Comparison of ENCODE assay signal across 8 mouse cellular contexts in the genomic region with DNA sequence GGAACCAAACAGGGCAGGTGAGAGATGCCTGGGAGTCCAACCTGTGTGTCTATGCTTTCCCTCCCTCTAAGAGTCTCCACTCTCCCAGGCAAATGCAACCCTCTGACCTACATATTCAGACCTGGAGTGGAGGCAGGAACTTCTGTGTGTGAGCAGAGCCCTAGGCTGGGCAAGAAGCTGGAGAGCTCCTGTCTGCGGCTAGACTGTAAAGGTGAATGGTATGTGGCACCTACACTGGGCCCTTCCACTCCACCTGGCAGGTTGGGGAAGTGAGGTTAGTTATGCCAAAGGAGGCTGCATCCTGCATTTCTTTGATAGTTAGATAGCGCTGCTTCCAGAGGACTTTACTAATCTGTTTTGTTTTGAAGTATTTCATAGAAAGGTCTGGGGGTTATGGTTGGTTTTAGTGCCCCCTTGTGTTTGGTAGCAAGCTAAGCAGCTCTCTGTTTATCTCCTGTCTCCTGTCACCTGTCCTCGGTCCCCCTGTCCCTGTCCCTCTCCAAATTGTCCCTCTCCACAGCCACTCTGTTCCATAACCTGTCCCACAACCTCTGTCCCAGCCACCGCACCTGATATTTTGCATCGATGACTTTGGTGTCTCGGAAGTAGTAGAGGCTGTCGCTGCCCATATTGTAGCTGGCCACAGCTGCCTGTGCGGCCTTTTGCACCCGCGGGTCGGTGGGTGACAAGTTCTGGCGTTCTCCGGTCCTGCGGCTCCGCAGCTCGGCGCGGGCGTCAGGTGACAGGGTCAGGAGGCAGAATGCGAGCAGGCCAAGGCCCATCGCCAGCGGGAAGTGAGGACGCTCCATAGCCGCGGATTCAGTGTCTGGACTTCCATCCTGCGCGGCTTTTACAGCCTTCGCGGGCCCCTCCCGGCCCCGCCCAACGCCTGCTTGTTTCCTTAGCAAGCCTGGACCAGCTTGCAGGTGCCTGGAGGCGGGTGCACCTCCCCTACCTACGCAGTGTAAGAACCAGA. TPM values are rescaled to one million over a fixed set of nuclear protein-coding genes. Genes with fewer than 3 reads are reported as not detected.
DNase-seq lines count a peak whose midpoint lies in the region; ATAC-seq and TF ChIP-seq lines count a peak whose summit lies in the region.

No protein-coding gene starts in this region.

- peak overlapping the region; percentile 76 for H3K27ac ChIP-seq in layer of hippocampus, adult 2 months
- no peak overlapping the region for H3K27ac ChIP-seq in embryonic facial prominence, embryonic 11.5 days (replicated peaks; ENCODE audit: low read depth, low read length)
- no peak overlapping the region for H3K27ac ChIP-seq in heart, embryonic 15.5 days

- TF ChIP-seq CTCF in layer of hippocampus, adult 2 months (conservative IDR thresholded peaks at IDR 0.05), result peak; percentile 83

- WGBS in embryonic facial prominence, embryonic 11.5 days, result 8% methylated on average over 34 of the region's 34 CpGs
- WGBS in heart, embryonic 15.5 days, result 5% methylated on average over 34 of the region's 34 CpGs

- no peaks in the 10 kb centered on the region for H3K4me1 ChIP-seq in embryonic facial prominence, embryonic 11.5 days (ENCODE audit: control insufficient read depth, insufficient read depth, low read length)
- peaks cover 10% of the 10 kb centered on the region; the same call in 1 of the 2 replicates for H3K4me1 ChIP-seq in heart, embryonic 15.5 days (replicated peaks)
- H3K4me1 ChIP-seq in megakaryocyte, embryonic 14.5 days, result peaks cover 22% of the 10 kb centered on the region

- H3K9me3 ChIP-seq in embryonic facial prominence, embryonic 11.5 days (replicated peaks; ENCODE audit: control insufficient read depth, low read length), result no peaks in the 10 kb centered on the region
- H3K9me3 ChIP-seq in heart, embryonic 15.5 days (replicated peaks), result no peaks in the 10 kb centered on the region
- no peaks in the 10 kb centered on the region for H3K9me3 ChIP-seq in megakaryocyte, embryonic 14.5 days

- peak overlapping the region; percentile 57 for H3K4me3 ChIP-seq in layer of hippocampus, adult 2 months
- H3K4me3 ChIP-seq in embryonic facial prominence, embryonic 11.5 days (ENCODE audit: low read depth, low read length), result peak overlapping the region; percentile 26
- peak overlapping the region; percentile 49 for H3K4me3 ChIP-seq in heart, embryonic 15.5 days
- peak overlapping the region; percentile 92 for H3K4me3 ChIP-seq in megakaryocyte, embryonic 14.5 days (replicated peaks)

- peak overlapping the region; percentile 67 for H3K4me2 ChIP-seq in embryonic facial prominence, embryonic 11.5 days (ENCODE audit: low read depth, low read length)
- peak overlapping the region; percentile 90 for H3K4me2 ChIP-seq in heart, embryonic 15.5 days

- no peaks in the 10 kb centered on the region for H3K27me3 ChIP-seq in embryonic facial prominence, embryonic 11.5 days (ENCODE audit: control insufficient read depth, insufficient read depth, low read length)
- H3K27me3 ChIP-seq in heart, embryonic 15.5 days, result 0 out of 2 replicates have a peak, but pooled peaks cover 3% of the 10 kb centered on the region
- peaks cover 65% of the 10 kb centered on the region for H3K27me3 ChIP-seq in megakaryocyte, embryonic 14.5 days (replicated peaks)

- no peak for ATAC-seq in embryonic facial prominence, embryonic 11.5 days (replicated peaks; ENCODE audit: insufficient number of reproducible peaks, low FRiP score, low TSS enrichment, low read depth)
- no peak for ATAC-seq in heart, embryonic 15.5 days (replicated peaks; ENCODE audit: insufficient number of reproducible peaks, insufficient read depth, low FRiP score, low read depth)

- H3K9ac ChIP-seq in embryonic facial prominence, embryonic 11.5 days (replicated peaks; ENCODE audit: low read length), result peak overlapping the region; percentile 50
- H3K9ac ChIP-seq in heart, embryonic 15.5 days, result peak overlapping the region; percentile 41

- H3K36me3 ChIP-seq in embryonic facial prominence, embryonic 11.5 days (replicated peaks; ENCODE audit: control insufficient read depth, insufficient read depth, low read depth, low read length), result no peaks in the 10 kb centered on the region
- H3K36me3 ChIP-seq in heart, embryonic 15.5 days, result no peaks in the 10 kb centered on the region
- no peaks in the 10 kb centered on the region for H3K36me3 ChIP-seq in megakaryocyte, embryonic 14.5 days (replicated peaks; ENCODE audit: low read length)

- no peak for DNase-seq in layer of hippocampus, adult 2 months (ENCODE audit: low spot score in 2 of 2)
- no peak for DNase-seq in layer of hippocampus, adult 8-10 months (ENCODE audit: low spot score in 2 of 2)
- DNase-seq in T-cell, adult 2 months (ENCODE audit: low spot score), result peak; percentile 31
- DNase-seq in embryonic facial prominence, embryonic 11.5 days (ENCODE audit: low spot score), result peak; percentile 60
- DNase-seq in kidney, postnatal 25 days, result peak; percentile 10 to 64
- peak; percentile 18 for DNase-seq in right cerebral cortex, postnatal 4 days

RNA-seq across cellular contexts. Expression of gene Cst6, which starts 0.6 kb away (rescaled TPM):
- total RNA-seq in layer of hippocampus, adult 2 months (2021), result 1 to 10 TPM; 4.6 to 5.9 TPM
- 10 to 100 TPM; 10.8 to 18.1 (median 12.5) TPM for total RNA-seq in layer of hippocampus, adult 8-10 months (2022)
- polyA plus RNA-seq in embryonic facial prominence, embryonic 11.5 days (2014; fragmentation: Nextera tagmentation; extraction: Ambion mirVana), result 0.69 and 1.3 TPM in 2 replicates
- polyA plus RNA-seq in heart, embryonic 15.5 days (2015; fragmentation: Nextera tagmentation; extraction: Ambion mirVana), result 0.87 and 1.4 TPM in 2 replicates
- polyA plus RNA-seq in megakaryocyte, embryonic 14.5 days (2012; ENCODE audit: insufficient read depth, low replicate concordance), result 0.54 and 9.2 TPM in 2 replicates

RNA-seq across cellular contexts. Expression of gene Catsper1, which starts 13.3 kb away (rescaled TPM):
- not detected for total RNA-seq in layer of hippocampus, adult 2 months (2021)
- total RNA-seq in layer of hippocampus, adult 8-10 months (2022), result not detected
- not detected in 2 replicates for polyA plus RNA-seq in embryonic facial prominence, embryonic 11.5 days (2014; fragmentation: Nextera tagmentation; extraction: Ambion mirVana)
- not detected in 2 replicates for polyA plus RNA-seq in heart, embryonic 15.5 days (2015; fragmentation: Nextera tagmentation; extraction: Ambion mirVana)
- not detected in 2 replicates for polyA plus RNA-seq in megakaryocyte, embryonic 14.5 days (2012; ENCODE audit: insufficient read depth, low replicate concordance)

RNA-seq across cellular contexts. Expression of gene Eif1ad, which starts 17.7 kb away (rescaled TPM):
- 10 to 100 TPM; 21.4 to 22.5 TPM for total RNA-seq in layer of hippocampus, adult 2 months (2021)
- 10 to 100 TPM; 18.6 to 27.4 (median 23.1) TPM for total RNA-seq in layer of hippocampus, adult 8-10 months (2022)
- polyA plus RNA-seq in embryonic facial prominence, embryonic 11.5 days (2014; fragmentation: Nextera tagmentation; extraction: Ambion mirVana), result 58.2 and 63.7 TPM in 2 replicates
- polyA plus RNA-seq in heart, embryonic 15.5 days (2015; fragmentation: Nextera tagmentation; extraction: Ambion mirVana), result 35.3 and 45.7 TPM in 2 replicates
- 4.8 and 48.1 TPM in 2 replicates for polyA plus RNA-seq in megakaryocyte, embryonic 14.5 days (2012; ENCODE audit: insufficient read depth, low replicate concordance)

RNA-seq across cellular contexts. Expression of gene Banf1, which starts 18.2 kb away (rescaled TPM):
- 10 to 100 TPM; 81.0 to 86.2 TPM for total RNA-seq in layer of hippocampus, adult 2 months (2021)
- total RNA-seq in layer of hippocampus, adult 8-10 months (2022), result 10 to 100 TPM; 74.1 to 85.8 (median 76.2) TPM
- polyA plus RNA-seq in embryonic facial prominence, embryonic 11.5 days (2014; fragmentation: Nextera tagmentation; extraction: Ambion mirVana), result 464 and 487 TPM in 2 replicates
- 405 and 409 TPM in 2 replicates for polyA plus RNA-seq in heart, embryonic 15.5 days (2015; fragmentation: Nextera tagmentation; extraction: Ambion mirVana)
- 21.6 and 178 TPM in 2 replicates for polyA plus RNA-seq in megakaryocyte, embryonic 14.5 days (2012; ENCODE audit: insufficient read depth, low replicate concordance)

RNA-seq across cellular contexts. Expression of gene Sart1, which starts 39.7 kb away (rescaled TPM):
- 100 to 1,000 TPM; 113 to 125 TPM for total RNA-seq in layer of hippocampus, adult 2 months (2021)
- total RNA-seq in layer of hippocampus, adult 8-10 months (2022), result 100 to 1,000 TPM; 103 to 120 (median 114) TPM
- polyA plus RNA-seq in embryonic facial prominence, embryonic 11.5 days (2014; fragmentation: Nextera tagmentation; extraction: Ambion mirVana), result 72.9 and 76.1 TPM in 2 replicates
- polyA plus RNA-seq in heart, embryonic 15.5 days (2015; fragmentation: Nextera tagmentation; extraction: Ambion mirVana), result 34.3 and 47.0 TPM in 2 replicates
- polyA plus RNA-seq in megakaryocyte, embryonic 14.5 days (2012; ENCODE audit: insufficient read depth, low replicate concordance), result 44.3 and 152 TPM in 2 replicates

Comparison
In these comparisons a context has a peak if more than half of its experiments do, and no peak if none do; other contexts are left out.
1. DNase-seq: peak in T-cell, adult 2 months (single experiment), embryonic facial prominence, embryonic 11.5 days (single experiment), kidney, postnatal 25 days (2 of 2) and right cerebral cortex, postnatal 4 days (single experiment); none in layer of hippocampus, adult 2 months (0 of 2) and layer of hippocampus, adult 8-10 months (0 of 2).
2. H3K4me3 ChIP-seq: peak in every context shown above with its lines; median percentile 92 in megakaryocyte, embryonic 14.5 days; 57 in layer of hippocampus, adult 2 months; 49 in heart, embryonic 15.5 days; 26 in embryonic facial prominence, embryonic 11.5 days.